Mouse (Mus musculus): Measurements from ENCODE around the gene 1700017N19Rik.

Gene 1700017N19Rik

DNA sequence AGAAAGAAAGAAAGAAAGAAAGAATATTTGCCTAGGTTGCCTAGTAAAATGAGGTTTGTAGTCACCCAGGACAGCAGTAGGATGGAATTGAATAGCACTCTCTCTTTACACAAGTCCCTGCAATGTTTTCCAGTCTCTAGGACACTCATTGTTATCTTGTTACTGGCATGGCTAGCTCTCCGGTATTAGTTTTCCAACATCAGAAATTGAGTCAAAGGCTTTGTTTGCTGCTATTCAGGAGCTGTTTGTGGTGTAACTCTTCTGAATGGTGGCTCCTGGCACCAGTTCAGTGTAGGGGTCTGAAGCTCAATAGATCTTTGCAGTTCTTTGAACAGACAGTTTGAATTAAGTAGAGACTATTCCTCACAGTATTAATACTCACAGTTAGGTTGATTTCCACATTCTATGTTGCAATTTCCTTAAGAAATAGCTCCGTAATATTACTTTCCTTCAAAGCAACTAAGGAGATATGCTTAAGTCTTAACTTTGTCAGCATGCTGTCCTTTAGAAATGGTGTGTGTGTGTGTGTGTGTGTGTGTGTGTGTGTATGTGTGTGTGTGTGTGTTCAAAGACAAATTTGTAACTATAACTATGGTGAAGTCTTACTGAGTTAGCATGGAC lies 71.8 kb downstream of the 1700017N19Rik start:
- no peak for DNase-seq (ENCODE audit: low spot score)
